Comparison of ENCODE assay signal across 9 mouse cellular contexts in genomic region chr10:42247125-42247816, GRCm38 (mm10). TPM values are rescaled to one million over a fixed set of nuclear protein-coding genes. Genes with fewer than 3 reads are reported as not detected.
DNase-seq lines count a peak whose midpoint lies in the region; ATAC-seq and TF ChIP-seq lines count a peak whose summit lies in the region.
"Had no signal": no experiment of that assay in that cellular context is flagged by ENCODE, and none has a peak within 500 bp of the region (broad histone marks: within the 10 kb centered on the region; RNA-seq: fewer than 3 reads in every experiment).

No protein-coding gene starts in this region.

- no peaks in the 10 kb centered on the region for H3K36me3 ChIP-seq in kidney, embryonic 16.5 days (ENCODE audit: insufficient read depth, low read length)
- no peaks in the 10 kb centered on the region for H3K36me3 ChIP-seq in embryonic facial prominence, embryonic 10.5 days (replicated peaks)
- no peaks in the 10 kb centered on the region for H3K36me3 ChIP-seq in lung, postnatal 0 days (ENCODE audit: insufficient read depth, low read length)
- H3K36me3 ChIP-seq in midbrain, postnatal 0 days (ENCODE audit: insufficient read depth, low read length) = no peaks in the 10 kb centered on the region
- H3K36me3 ChIP-seq: neural tube, embryonic 12.5 days had no signal

- peaks cover 61% of the 10 kb centered on the region for H3K4me1 ChIP-seq in kidney, embryonic 16.5 days (ENCODE audit: insufficient read depth, low read length)
- H3K4me1 ChIP-seq in embryonic facial prominence, embryonic 10.5 days = peaks cover 53% of the 10 kb centered on the region
- peaks cover 58% of the 10 kb centered on the region for H3K4me1 ChIP-seq in lung, postnatal 0 days (ENCODE audit: insufficient read depth, low read depth, low read length)
- H3K4me1 ChIP-seq in midbrain, postnatal 0 days (ENCODE audit: insufficient read depth, low read length) = peaks cover 10% of the 10 kb centered on the region; the same call in 1 of the 2 replicates

- ATAC-seq in kidney, embryonic 16.5 days (ENCODE audit: low FRiP score, low TSS enrichment) = no peak
- no peak for ATAC-seq in lung, postnatal 0 days
- no peak for ATAC-seq in midbrain, postnatal 0 days (ENCODE audit: low FRiP score)

- WGBS in kidney, embryonic 16.5 days = 50% methylated on average over 11 of the region's 11 CpGs
- 76% methylated on average over 11 of the region's 11 CpGs for WGBS in embryonic facial prominence, embryonic 10.5 days
- 48% methylated on average over 11 of the region's 11 CpGs for WGBS in lung, postnatal 0 days
- WGBS in midbrain, postnatal 0 days = 86% methylated on average over 11 of the region's 11 CpGs

- no peak overlapping the region for H3K4me2 ChIP-seq in kidney, embryonic 16.5 days (replicated peaks; ENCODE audit: low read depth, low read length)
- H3K4me2 ChIP-seq in lung, postnatal 0 days (replicated peaks; ENCODE audit: low read depth, low read length) = no peak overlapping the region
- no peak overlapping the region for H3K4me2 ChIP-seq in midbrain, postnatal 0 days (ENCODE audit: low read depth, low read length, poor library complexity, severe bottlenecking)
- H3K4me2 ChIP-seq: neural tube, embryonic 12.5 days had no signal

- DNase-seq in kidney, adult 9 months = peak; percentile 52
- DNase-seq in embryonic facial prominence, embryonic 10.5 days (ENCODE audit: low spot score) = no peak
- peak; percentile 58 to 62 for DNase-seq in heart, postnatal 10 days
- no peak for DNase-seq in lung, postnatal 0 days (ENCODE audit: low spot score)
- no peak for DNase-seq in midbrain, postnatal 0 days (ENCODE audit: low spot score)
- DNase-seq in right cerebral cortex, postnatal 10 days (ENCODE audit: low spot score in 2 of 2) = no peak
- no peak for DNase-seq in ovary, adult 18-20 months (ENCODE audit: low spot score)

- TF ChIP-seq EP300 in lung, postnatal 0 days (IDR thresholded peaks at IDR 0.05) = no peak

- no peaks in the 10 kb centered on the region for H3K9me3 ChIP-seq in kidney, embryonic 16.5 days (ENCODE audit: low read length)
- no peaks in the 10 kb centered on the region for H3K9me3 ChIP-seq in embryonic facial prominence, embryonic 10.5 days
- H3K9me3 ChIP-seq in lung, postnatal 0 days (ENCODE audit: low read length) = no peaks in the 10 kb centered on the region
- H3K9me3 ChIP-seq in midbrain, postnatal 0 days (ENCODE audit: low read length) = no peaks in the 10 kb centered on the region
- H3K9me3 ChIP-seq: neural tube, embryonic 12.5 days had no signal

- H3K9ac ChIP-seq in kidney, embryonic 16.5 days (replicated peaks; ENCODE audit: low read length) = no peak overlapping the region
- H3K9ac ChIP-seq in lung, postnatal 0 days (replicated peaks; ENCODE audit: low read depth) = 0 out of 2 replicates have a peak overlapping the region, but pooled peaks have one; percentile 8
- no peak overlapping the region for H3K9ac ChIP-seq in midbrain, postnatal 0 days (replicated peaks; ENCODE audit: low read length, poor library complexity, severe bottlenecking)
- H3K9ac ChIP-seq: neural tube, embryonic 12.5 days had no signal

- intact Hi-C loops in heart, postnatal 10 days (cut with DNase I) = loop anchor here (2.0 kb wide), 1 partner anchor 30 kb away; the partner anchor contains the start of gene Foxo3

- H3K27ac ChIP-seq in kidney, embryonic 16.5 days (ENCODE audit: low read length) = no peak overlapping the region; the same call in 1 of the 2 replicates
- 0 out of 2 replicates have a peak overlapping the region, but pooled peaks have one; percentile 15 for H3K27ac ChIP-seq in embryonic facial prominence, embryonic 10.5 days (replicated peaks)
- peak overlapping the region; percentile 92 for H3K27ac ChIP-seq in lung, postnatal 0 days (ENCODE audit: low read length)
- H3K27ac ChIP-seq in midbrain, postnatal 0 days (ENCODE audit: low read depth, low read length) = no peak overlapping the region
- H3K27ac ChIP-seq: neural tube, embryonic 12.5 days had no signal

- TF ChIP-seq CTCF in lung, postnatal 0 days (IDR thresholded peaks at IDR 0.05) = no peak
- TF ChIP-seq CTCF in midbrain, postnatal 0 days (IDR thresholded peaks at IDR 0.05) = no peak

- H3K4me3 ChIP-seq in kidney, embryonic 16.5 days (ENCODE audit: low read length) = no peak overlapping the region
- no peak overlapping the region for H3K4me3 ChIP-seq in embryonic facial prominence, embryonic 10.5 days
- no peak overlapping the region for H3K4me3 ChIP-seq in lung, postnatal 0 days (ENCODE audit: low read depth, low read length)
- no peak overlapping the region for H3K4me3 ChIP-seq in midbrain, postnatal 0 days (ENCODE audit: low read depth, low read length)
- H3K4me3 ChIP-seq: neural tube, embryonic 12.5 days had no signal

- no peaks in the 10 kb centered on the region for H3K27me3 ChIP-seq in kidney, embryonic 16.5 days (ENCODE audit: insufficient read depth, low read length)
- no peaks in the 10 kb centered on the region for H3K27me3 ChIP-seq in embryonic facial prominence, embryonic 10.5 days (replicated peaks; ENCODE audit: low read depth, poor library complexity, severe bottlenecking)
- H3K27me3 ChIP-seq in lung, postnatal 0 days (replicated peaks; ENCODE audit: insufficient read depth, low read length) = no peaks in the 10 kb centered on the region
- H3K27me3 ChIP-seq in midbrain, postnatal 0 days (ENCODE audit: insufficient read depth, low read length) = no peaks in the 10 kb centered on the region
- H3K27me3 ChIP-seq: neural tube, embryonic 12.5 days had no signal

RNA-seq across cellular contexts. Expression of gene Foxo3, which starts 29.3 kb away (rescaled TPM):
- polyA plus RNA-seq in kidney, embryonic 16.5 days (2015; fragmentation: Nextera tagmentation; extraction: Ambion mirVana) = 5.9 and 6.3 TPM in 2 replicates
- 2.8 and 3.3 TPM in 2 replicates for polyA plus RNA-seq in embryonic facial prominence, embryonic 10.5 days (2016; fragmentation: Nextera tagmentation; extraction: Ambion mirVana)
- 10 to 100 TPM; 44.1 to 68.3 TPM for total RNA-seq in heart, postnatal 10 days (2021)
- 15.2 and 22.9 TPM in 2 replicates for polyA plus RNA-seq in lung, postnatal 0 days (2015; fragmentation: Nextera tagmentation; extraction: Ambion mirVana)
- 37.7 and 42.9 TPM in 2 replicates for total RNA-seq in midbrain, postnatal 0 days (2014; rRNA removed)
- 6.5 and 6.6 TPM in 2 replicates for polyA plus RNA-seq in midbrain, postnatal 0 days (2015; fragmentation: Nextera tagmentation; extraction: Ambion mirVana)

Comparison
In these comparisons a context has a peak if more than half of its experiments do, and no peak if none do; other contexts are left out.
1. DNase-seq: peak in kidney, adult 9 months (single experiment) and heart, postnatal 10 days (2 of 2); none in embryonic facial prominence, embryonic 10.5 days (single experiment), lung, postnatal 0 days (single experiment), midbrain, postnatal 0 days (single experiment), right cerebral cortex, postnatal 10 days (0 of 2) and ovary, adult 18-20 months (single experiment).
2. H3K27ac ChIP-seq: peak in embryonic facial prominence, embryonic 10.5 days (single experiment) and lung, postnatal 0 days (single experiment); none in kidney, embryonic 16.5 days (single experiment) and midbrain, postnatal 0 days (single experiment).